Mouse (Mus musculus): ENCODE results near the gene 9230112D13Rik.

9230112D13Rik gene

DNA sequence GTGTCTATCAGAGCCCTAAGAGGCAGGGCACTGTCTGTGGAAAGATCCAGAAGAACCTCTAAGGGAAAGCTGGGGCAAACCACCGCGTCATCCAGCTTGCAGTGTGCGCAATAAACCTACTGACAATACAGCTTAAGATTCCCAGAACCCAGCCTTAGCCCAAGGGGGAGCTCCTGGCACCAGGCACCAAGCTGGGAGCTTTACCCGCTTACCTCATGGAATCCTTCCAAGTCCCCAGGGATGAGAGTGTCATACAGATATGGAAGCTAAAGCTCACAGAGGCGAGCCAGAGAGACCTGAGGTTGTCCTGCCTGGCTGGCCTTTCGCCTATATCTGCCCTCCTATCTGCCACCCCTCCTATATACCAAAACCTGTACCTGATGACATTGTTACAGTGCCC, 21.0 kb upstream of the 9230112D13Rik start:
- intact Hi-C loops (cut with DNase I): no loop called here

DNA sequence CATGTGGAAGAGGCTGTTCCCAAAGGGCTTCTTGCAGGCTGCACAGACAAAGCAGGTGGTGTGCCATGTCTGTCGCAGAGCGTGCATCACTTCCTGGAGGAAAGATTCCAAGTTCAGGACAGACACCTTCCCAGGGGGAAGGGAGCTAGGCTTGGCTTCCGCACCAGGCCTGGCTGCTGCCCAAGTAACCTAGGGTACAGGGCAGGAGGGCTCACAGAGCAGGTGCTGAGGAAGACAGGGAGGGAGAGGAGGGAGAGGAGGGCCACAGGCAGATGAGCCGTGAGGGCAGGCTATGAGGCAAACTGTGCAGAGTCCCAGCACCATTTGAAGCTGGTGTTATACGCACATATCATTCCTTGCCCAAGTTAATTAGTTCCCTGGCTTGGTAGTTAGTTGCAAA, 19.3 kb upstream of the 9230112D13Rik start:
- intact Hi-C loops (cut with DNase I): no loop called here

GRCm38 (mm10) chr14:34540685-34541162, 18.1 kb upstream of the 9230112D13Rik start:
- intact Hi-C loops (cut with DNase I): no loop called here

GRCm38 (mm10) chr14:34535883-34536282, 13.3 kb upstream of the 9230112D13Rik start:
- intact Hi-C loops (cut with DNase I): no loop called here

GRCm38 (mm10) chr14:34533537-34533936, 10.9 kb upstream of the 9230112D13Rik start:
- intact Hi-C loops (cut with DNase I): no loop called here

GRCm38 (mm10) chr14:34532536-34532935, 9.9 kb upstream of the 9230112D13Rik start:
- intact Hi-C loops (cut with DNase I): no loop called here

- intact Hi-C loops (cut with DNase I): no loop called here
These were observed 6.2 kb upstream of the 9230112D13Rik start for GRCm38 (mm10) chr14:34528804-34529203.

GRCm38 (mm10) chr14:34517959-34518544, 4.5 kb downstream of the 9230112D13Rik start:
- intact Hi-C loops (cut with DNase I): no loop called here

GRCm38 (mm10) chr14:34516960-34517577, 5.5 kb downstream of the 9230112D13Rik start:
- intact Hi-C loops (cut with DNase I): no loop called here

DNA sequence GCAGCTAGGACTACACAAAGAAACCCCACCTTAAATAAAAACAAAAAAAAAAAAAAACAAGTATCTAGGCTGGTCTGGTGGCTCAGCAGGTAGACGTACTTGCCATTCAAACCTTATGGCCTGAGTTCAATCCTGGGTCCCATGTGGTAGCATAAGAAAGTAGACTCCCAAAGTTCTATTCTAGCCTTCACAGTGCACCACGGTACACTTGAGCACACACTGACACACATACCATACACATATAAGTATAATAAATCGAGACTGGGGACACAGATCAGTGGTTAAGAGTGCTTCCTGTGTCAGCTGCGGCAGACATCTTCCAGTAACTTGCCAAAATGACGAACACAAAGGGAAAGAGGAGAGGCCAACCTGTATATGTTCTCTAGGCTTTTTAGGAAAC, 6.7 kb downstream of the 9230112D13Rik start:
- intact Hi-C loops (cut with DNase I): no loop called here

- intact Hi-C loops (cut with DNase I): loop anchor here (5.0 kb wide), 1 partner anchor 33 kb away; no protein-coding TSS in a partner anchor
These were observed 8.5 kb downstream of the 9230112D13Rik start for GRCm38 (mm10) chr14:34514120-34514519.

- intact Hi-C loops (cut with DNase I): loop anchor here (5.0 kb wide), 1 partner anchor 35 kb away; no protein-coding TSS in a partner anchor
These were observed 10.0 kb downstream of the 9230112D13Rik start for GRCm38 (mm10) chr14:34512602-34513001.

DNA sequence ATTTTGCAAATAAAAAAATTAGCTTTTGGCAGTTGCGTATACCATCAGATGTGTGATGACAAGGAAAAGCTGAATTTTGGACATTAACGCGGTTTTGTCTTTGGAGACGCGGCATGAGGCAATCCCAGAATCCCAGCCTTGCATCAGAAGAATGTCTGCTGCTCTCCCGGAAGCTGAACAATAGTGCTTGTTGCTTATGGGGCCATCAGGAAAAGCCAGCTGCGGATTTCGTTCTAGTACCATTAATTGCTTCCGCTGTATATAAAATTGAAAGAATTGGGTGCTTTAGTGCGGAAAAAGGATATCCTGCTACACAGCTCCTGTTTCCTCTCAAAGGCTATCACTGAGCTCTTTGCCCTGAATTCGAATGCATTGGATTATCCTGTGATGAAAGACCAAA, 10.7 kb downstream of the 9230112D13Rik start:
- intact Hi-C loops (cut with DNase I): loop anchor here (5.0 kb wide), 1 partner anchor 35 kb away; no protein-coding TSS in a partner anchor

DNA sequence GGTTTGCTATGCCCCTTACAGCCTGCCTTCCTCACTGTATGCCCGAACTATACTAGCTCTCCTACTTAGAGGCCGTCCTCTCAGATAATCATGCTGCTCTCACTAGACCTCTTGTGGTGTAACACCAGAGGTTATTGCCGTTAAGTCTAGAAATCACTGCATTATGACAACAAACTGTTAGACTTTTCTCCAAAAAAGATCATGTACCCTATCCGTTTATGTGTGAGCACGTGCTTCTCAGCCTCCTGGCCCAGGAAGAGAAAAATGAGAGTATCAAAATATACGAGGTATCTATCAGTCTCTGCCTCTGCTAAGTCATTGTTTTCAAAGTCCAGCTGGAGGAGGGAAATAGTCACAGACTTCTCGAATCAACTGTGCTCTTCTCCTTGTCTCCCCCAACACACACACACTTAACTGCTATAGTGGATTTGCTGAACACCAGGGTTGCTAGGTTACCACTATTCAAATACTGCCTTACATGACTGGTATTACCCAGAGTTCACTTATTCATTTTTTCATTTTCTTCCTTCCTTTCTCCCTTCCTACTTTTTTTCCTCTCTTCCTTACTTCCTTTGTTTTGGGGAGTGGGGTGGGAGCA, 13.7 kb downstream of the 9230112D13Rik start:
- intact Hi-C loops (cut with DNase I): no loop called here

- intact Hi-C loops (cut with DNase I): no loop called here
These were observed 14.3 kb downstream of the 9230112D13Rik start for GRCm38 (mm10) chr14:34508187-34508840.

- intact Hi-C loops (cut with DNase I): no loop called here
These were observed 17.3 kb downstream of the 9230112D13Rik start for GRCm38 (mm10) chr14:34505309-34505708.

DNA sequence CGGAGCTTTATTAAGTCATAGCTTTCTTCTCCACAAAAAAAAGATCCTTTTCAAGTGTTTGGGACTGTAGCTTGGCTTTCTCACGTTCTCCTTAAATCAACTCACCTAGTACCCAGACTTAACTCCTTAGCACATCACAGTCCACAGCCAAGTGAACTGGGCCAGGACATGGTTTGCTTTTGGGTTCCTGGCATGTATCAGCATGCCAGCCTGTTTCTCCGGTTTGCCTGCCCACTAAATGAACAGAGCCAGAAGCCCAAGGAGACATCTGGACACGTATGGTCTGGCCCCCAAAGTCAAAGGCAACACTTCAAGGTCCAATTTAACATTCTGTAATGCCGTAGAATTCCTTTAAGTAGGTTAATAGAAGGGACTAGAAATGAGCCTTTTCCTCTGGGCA, 18.2 kb downstream of the 9230112D13Rik start:
- intact Hi-C loops (cut with DNase I): no loop called here

GRCm38 (mm10) chr14:34503759-34504158, 18.8 kb downstream of the 9230112D13Rik start:
- intact Hi-C loops (cut with DNase I): no loop called here

DNA sequence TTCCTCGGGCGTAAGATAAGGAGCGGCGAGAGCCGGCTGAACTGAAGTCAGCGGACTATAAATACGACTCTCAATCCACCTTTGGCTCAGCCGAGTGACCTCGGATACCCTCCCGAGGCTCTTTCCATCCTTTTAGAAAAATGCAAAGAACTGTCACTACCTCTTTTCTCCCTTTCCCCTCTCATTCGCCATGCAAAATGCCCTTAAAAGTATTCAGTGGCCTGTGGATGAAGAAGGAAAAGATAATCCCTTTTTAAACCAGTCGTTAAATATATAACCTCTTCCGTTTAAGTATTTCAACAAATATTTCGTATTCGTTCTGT, 19.3 kb downstream of the 9230112D13Rik start, which contains the start of gene Bmpr1a:
Gene Bmpr1a, minus strand, starts transcription at position 17 of the 323 bp plus-strand sequence.
- intact Hi-C loops (cut with DNase I): no loop called here

GRCm38 (mm10) chr14:34502475-34503324, 19.9 kb downstream of the 9230112D13Rik start:
- intact Hi-C loops (cut with DNase I): no loop called here

Data from adrenal gland (tissue).